Mouse (Mus musculus) ovary, adult 18-20 months (tissue): ENCODE results near the gene Ice2.

Experiments
- DNase-seq: peaks from one replicate; pipeline ENCODE4 v3.0.0; 2022; ENCODE audit warnings: low spot score, mixed read lengths

The Ice2 gene

GRCm38 (mm10) chr9:69419476-69419875 is 21.8 kb downstream of the Ice2 start:
- DNase-seq, result no peak

DNA sequence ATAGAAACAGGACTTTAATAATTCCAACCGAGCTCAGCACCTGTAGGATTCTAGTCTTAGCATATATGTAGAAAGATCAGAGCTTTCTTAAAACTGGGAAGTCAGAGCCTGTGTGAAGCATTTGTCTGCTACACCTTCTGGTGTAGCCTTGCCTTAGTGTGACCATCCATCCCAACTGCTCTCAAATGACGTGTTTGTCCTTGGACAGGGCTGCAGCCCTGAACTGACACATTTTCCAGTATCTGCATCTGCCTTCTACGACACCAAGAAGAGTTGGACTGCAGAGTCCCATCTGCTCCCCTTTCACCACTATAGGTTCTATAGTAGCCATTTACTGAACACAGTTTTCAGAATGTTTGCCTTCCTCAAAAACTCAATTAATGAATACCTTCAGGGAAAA is 32.8 kb downstream of the Ice2 start:
- DNase-seq, result no peak

GRCm38 (mm10) chr9:69431863-69432555 is 34.3 kb downstream of the Ice2 start:
- no peak for DNase-seq

DNA sequence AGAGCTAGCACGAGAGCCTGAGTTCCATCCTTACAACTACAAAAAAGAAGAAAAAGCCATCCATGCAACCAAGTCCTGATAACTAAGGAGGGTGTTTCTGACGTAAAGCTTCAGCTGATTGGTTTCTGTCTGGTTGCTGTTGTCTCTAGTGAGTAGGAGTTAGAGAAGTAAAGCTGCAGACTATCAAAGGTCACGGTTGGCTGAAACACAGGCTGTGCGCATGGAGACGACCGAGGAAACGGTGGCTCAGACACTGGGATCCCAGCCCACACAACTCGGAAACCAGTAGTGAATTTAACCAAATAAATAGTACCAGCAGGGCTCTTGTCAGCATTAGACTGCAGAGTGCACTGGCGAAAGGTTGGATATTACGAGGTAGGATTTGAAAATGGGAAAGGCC is 37.5 kb downstream of the Ice2 start:
- no peak for DNase-seq

GRCm38 (mm10) chr9:69435662-69436061 is 38.0 kb downstream of the Ice2 start:
- no peak for DNase-seq

DNA sequence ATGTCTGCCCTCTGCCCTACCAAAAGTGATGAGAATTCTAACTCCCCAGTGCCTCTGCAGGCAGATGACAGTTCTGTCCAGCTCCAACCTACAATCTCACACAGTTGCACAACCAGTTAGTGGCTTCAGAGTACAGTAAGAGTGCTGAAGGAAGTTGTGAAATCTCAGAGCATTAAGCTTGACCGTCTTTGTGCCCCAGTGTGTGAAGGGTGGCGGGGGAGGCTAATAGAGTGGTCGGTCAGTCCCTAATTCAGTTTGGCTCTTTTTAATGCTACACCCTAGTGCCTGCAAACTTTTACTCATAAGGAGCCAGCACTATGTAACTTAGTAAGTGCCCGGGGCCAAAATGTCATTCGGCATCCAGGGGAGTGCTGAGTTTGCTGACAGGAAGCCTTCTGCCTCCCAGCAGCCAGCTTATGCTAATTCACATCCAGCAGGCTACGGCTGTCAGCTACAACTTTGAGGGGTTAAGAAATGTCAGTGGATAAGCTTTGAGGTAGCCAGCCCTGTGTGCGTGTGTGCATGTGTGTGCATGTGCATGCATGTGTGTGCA is 42.2 kb downstream of the Ice2 start:
- DNase-seq, result no peak

- DNase-seq, result no peak
These were observed 44.8 kb downstream of the Ice2 start for GRCm38 (mm10) chr9:69442471-69443038.

GRCm38 (mm10) chr9:69443203-69443602 is 45.5 kb downstream of the Ice2 start:
- DNase-seq, result no peak

GRCm38 (mm10) chr9:69448801-69449200 is 51.1 kb downstream of the Ice2 start:
- DNase-seq, result no peak

GRCm38 (mm10) chr9:69450636-69451035 is 52.9 kb downstream of the Ice2 start:
- DNase-seq, result no peak

DNA sequence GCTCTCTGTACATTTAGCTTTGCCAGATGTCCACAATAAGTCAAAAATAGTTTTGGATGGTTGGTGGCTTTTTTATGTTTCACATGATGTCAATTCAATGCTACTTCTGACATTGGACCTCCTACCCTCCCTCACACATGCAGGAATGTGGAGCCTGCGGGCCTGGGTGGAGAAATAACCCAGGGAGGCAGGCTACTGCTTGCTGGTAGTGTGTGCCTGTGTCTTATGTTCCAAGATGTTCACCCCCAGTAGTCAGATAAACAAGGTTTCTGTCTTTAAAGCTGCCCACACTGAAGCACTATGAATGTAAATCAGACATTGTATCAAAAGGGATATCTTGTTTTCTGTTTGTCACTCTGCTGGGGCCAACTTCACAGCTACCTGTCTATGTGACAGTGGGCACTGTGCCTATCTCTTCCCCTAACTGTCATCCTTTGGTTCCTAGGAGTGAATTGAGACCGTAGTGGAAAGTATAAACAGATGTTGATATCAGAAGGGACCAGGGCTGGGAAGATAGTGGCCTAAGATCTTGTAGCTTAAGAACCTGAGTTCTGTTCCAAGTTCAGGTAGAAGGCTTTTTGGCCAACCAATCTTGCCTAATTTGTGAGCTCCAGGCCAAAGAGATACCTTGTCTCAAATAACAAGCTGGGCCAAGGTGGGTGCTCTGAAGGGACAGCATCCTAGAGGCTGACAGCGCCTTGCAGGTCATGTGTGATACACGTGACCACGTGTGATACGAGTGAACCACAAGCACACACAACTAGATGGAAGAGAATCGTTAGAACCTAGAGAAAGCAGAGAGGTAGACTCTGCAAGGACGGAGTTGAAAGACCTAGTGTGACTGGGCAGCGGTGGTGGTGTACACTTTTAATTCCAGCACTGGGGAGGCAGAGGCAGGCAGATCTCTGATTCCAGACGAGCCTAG is 54.4 kb downstream of the Ice2 start:
- DNase-seq, result no peak

GRCm38 (mm10) chr9:69453066-69453900 is 55.6 kb downstream of the Ice2 start, which contains the start of gene Anxa2:
Anxa2 (plus strand) TSS chr9:69453620.
- DNase-seq, result peak; percentile 89

DNA sequence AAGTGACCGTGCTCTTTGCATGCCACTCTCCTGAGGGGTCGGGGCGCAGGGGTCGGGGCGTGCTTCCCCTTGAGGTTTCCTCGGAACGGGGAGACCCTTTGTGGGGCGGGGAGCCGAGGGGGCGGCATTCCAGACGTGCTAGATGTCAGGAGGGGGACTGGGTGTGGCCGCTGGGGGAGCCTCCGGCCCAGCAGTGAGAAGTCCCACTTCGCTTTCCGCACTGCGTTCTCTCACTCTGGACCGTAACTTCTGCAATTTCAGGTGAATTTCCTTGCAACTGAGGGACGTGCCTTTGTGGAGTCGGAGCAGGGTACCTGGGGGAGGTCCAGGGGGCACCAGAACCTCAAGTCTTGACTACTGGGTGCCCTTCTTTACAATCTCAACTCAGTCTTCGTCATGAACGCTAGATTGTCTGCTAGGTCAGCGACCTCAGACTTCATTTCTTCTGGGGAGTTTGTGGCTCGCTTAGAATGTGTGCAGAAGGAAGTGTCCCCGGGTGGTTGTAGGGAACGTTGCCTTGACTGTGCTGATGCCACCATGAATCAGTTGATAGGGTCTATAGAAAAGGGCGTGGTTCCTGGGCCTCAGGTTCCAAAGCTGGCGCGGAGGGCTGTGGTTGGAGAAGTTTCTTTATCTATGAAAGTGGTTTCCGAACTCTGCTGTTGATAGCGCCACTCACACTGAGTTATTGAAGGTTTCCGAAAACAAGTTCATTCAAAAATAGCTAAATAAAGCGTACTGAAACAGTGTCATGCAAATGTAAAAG is 56.4 kb downstream of the Ice2 start:
- DNase-seq, result no peak

- no peak for DNase-seq
These were observed 57.0 kb downstream of the Ice2 start for GRCm38 (mm10) chr9:69454691-69455090.

GRCm38 (mm10) chr9:69455391-69455790 is 57.7 kb downstream of the Ice2 start:
- DNase-seq, result no peak

- DNase-seq, result no peak
These were observed 58.8 kb downstream of the Ice2 start for GRCm38 (mm10) chr9:69456406-69457075.

DNA sequence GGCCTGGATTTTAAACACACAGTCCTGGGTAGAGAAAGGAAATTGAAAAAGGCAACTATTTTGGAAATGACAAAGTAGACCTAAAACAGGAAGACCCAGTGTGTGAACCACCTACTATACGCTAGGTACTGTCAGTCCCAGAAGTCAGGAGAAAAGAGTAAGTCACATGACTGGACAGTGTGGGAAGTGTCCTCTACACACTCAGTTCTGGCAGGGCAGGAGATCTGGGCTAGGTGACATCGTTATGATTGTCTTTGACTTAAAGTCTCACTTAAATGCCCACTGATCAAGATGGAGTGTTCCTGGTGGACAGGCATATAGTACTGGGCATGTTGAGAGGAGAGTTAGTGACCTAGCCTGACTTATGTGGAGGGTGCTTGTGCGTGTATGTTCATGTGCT is 59.4 kb downstream of the Ice2 start:
- no peak for DNase-seq

DNA sequence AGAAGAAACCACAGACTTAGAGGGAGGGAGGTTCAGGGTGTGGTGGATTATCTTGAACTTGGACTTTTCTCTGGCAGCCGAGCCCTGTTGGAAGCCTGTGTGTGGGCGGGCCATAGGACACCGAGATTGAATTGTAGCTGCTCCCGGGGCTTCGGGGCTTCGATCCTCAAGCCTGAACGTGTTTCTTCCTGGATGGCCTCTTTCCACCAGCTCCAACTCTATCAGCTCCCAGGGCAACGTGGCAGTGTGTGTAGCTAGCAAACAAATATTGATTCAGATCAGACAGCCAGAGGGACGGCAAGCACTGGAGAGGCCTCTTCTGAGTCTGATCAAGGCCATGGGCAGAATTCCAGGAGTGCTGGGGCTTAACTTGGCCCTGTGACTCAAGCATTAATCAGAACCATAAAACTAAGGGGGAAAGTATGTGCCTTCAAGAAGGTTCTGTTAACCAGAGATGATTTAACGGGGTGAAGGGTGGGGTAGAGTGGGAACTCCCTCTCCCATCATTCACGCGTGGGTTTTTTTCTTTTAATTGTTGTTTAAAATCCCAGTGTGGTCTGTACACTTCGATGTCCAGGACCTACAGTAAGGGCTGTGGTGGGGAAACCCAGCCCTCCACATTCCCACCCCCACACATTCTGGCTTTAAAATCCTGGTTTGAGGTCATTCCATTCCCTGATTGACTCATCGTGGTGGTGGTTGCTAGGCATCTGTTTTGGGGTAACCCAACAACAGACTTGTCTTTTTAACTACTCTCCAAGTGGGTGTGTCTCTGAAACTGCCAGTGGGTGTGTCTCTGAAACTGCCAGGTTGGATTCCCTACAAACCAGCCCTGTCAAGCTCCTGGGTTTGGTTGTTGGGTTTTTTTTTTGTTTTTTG is 60.3 kb downstream of the Ice2 start:
- DNase-seq, result peak; percentile 91

DNA sequence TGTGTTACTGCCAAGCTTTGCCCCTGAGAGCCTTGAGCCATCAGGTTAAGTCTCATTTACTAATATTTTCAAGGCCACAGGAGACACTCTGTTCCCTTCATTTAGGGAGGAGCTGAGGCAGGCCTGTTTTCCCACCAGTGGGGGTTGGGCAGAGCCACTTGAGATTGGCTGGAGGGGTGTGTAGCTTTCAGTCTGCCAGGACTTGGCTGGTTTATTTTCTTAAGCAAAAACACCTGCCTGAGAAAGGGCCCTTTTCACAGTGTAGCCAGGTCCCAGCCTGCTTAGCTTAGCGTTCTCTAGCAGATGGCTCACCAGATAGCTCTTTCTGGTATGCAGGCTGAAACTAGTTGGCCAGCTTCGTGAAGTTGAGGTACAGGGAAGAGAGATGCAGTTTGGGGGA is 61.3 kb downstream of the Ice2 start:
- peak; percentile 82 for DNase-seq
